Mouse (Mus musculus): ENCODE results near the gene Vsig10. TPM values are rescaled to one million over a fixed set of nuclear protein-coding genes. Genes with fewer than 3 reads are reported as not detected.
"Not testable (repeated sequence)": the region's sequence is repeated elsewhere in the genome, so short reads cannot be mapped to it uniquely, and the experiment has no call there.

Gene Vsig10
- total RNA-seq, 2 experiments from 2014 or later, result 1.4 to 3.3 TPM

DNA sequence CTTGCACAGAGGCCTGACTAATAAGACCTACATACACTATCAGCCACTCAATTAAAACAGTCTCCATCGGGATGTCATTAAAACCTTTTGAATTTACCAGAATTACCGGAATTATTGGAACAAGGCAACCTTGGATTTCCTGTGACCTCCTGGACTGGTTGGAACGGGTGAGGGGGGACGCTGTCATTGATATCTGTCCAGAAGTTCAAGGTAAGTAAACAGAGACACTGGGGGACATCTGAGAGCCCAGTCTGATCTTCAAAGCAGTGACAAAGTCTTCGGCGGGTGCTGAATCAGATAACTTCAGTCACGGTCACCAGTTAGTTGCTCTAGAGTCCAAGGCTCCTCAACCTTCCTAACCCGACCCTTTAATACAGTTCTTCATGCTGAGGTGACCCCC is 23.9 kb upstream of the Vsig10 start:
- DNase-seq (ENCODE audit: low spot score in 2 of 2), result no peak
- intact Hi-C loops (cut with DNase I), result no loop called here

DNA sequence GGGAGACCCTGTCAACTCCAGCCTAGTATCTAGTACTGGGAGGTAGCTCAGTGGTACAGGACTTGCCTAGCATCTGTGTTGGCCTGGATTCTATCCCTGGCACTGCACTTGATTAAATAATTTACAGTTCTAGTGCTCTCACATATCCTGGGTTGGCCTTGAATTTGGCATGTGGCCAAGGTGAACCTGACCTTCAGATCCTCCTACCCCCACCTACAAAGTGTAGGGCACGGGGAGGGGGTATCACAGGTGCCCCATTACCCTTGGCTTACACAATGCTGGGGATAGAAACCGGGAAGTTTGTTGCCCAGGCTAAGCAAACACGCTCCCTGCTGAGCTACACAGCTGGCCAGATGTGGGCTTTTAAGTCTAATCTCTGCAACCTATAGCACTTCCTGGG is 16.0 kb upstream of the Vsig10 start:
- intact Hi-C loops (cut with DNase I), result no loop called here

DNA sequence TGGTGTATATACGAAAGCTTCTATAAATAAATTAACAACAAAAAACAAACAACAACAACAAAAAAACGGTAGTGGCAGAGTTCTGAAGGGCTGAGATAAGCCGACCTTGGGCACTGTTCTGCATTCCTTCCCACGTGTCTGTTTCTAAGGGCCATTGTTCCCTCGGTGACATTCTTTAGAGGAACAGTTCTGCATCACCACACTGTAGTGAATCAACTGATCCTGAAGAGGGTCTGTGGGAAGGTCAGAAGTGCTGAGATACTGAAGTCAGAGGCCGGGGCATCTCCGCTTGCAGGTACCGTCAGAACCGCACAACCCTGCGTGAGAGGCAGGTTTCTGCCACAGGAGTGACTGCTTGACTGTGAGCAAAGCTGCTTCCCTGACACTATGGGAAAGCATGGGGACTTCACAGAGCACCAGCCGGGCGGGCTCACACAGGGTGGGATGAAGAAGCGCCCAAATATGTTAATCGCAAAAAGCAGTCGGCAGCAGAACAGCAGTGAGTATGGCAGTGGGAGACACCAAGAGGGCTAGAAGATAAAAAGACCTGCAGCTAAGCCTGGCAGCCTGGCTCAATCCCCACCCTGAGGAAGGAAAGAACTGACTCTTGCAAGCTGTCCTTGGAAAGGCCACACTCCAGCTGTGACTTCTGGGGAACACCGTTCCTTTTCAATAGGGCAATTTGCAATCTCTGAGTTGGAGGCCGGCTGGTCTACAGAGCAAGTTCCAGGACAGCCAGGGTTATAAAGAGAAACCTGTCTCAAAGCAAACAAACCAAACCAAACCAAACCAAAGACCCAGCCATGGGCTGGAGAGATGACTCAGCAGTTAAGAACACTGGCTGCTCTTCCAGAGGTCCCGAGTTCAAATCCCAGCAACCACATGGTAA is 14.9 kb upstream of the Vsig10 start:
- intact Hi-C loops (cut with DNase I), result no loop called here

More for the DNA sequence above, 16.0 kb upstream of the Vsig10 start:
- no peak for DNase-seq (ENCODE audit: low spot score in 2 of 2)

DNA sequence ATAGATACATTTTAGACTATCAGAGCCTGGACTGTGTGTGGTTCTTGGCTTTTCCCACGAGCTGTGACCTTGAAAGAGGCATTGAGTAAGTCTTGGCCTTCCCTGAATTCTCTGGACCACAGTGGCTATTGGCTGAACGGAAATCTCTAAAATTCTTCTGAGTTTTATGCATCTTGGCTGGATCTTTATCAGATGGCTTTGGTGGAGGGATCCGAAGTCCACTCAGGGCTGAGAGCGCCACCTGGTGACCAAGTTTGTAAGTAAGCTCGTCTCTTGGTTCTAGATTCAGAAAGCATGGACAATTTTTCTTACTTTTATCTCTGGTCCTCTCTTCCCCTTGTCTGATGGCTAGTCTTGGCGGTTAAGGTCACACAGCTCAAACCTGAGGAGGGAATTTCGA is 13.9 kb upstream of the Vsig10 start:
- intact Hi-C loops (cut with DNase I), result loop anchor here (5.0 kb wide), 4 partner anchors 82 to 188 kb away; partner anchors contain the start of genes Rfc5 and Suds3

More for the DNA sequence above, 14.9 kb upstream of the Vsig10 start:
- DNase-seq (ENCODE audit: low spot score in 2 of 2), result no peak

DNA sequence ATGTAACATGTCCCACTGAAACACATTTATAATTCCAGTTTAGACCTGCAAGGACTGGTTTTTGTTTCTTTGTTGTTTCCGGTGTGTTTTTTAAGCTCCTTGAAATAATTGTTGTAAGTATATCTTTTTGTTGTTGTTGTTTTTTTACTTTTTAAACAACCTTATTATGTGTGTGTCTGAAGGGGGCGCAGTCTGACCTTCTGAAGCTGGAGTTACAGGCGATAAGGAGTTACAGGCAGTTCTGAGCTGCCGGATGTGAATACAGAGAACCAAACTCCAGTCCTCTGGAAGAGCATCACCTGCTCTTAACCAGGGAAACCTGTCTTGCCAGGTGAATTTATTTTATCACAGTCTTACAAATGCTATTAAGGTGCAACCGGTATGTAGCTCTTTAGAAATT is 13.1 kb upstream of the Vsig10 start:
- intact Hi-C loops (cut with DNase I), result loop anchor here (5.0 kb wide), 4 partner anchors 82 to 188 kb away; partner anchors contain the start of genes Rfc5 and Suds3
- DNase-seq (ENCODE audit: low spot score in 2 of 2), result no peak

More for the DNA sequence above, 13.9 kb upstream of the Vsig10 start:
- peak; percentile 70 to 78 for DNase-seq (ENCODE audit: low spot score in 2 of 2)

DNA sequence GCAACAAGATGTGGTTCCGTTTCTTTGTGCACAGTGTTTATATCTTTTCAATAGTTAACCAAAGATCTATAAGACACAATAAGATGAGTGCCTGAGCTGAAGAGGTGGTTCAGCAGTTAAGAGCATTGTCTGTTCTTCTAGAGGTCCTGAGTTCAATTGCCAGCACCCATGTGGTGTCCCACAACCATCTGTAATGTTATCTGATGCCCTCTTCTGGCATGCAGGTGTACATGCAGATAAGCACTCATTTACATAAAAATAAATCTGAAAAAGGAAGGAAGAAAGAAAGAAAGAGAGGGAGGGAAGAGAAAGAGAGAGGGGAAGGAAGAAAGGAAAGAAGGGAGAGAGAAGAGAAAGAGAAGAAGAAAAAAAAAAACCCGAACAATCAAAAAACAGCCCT is 12.1 kb upstream of the Vsig10 start:
- no peak for DNase-seq (ENCODE audit: low spot score in 2 of 2)
- intact Hi-C loops (cut with DNase I), result loop anchor here (5.0 kb wide), 4 partner anchors 80 to 190 kb away; partner anchors contain the start of genes Rfc5 and Suds3

DNA sequence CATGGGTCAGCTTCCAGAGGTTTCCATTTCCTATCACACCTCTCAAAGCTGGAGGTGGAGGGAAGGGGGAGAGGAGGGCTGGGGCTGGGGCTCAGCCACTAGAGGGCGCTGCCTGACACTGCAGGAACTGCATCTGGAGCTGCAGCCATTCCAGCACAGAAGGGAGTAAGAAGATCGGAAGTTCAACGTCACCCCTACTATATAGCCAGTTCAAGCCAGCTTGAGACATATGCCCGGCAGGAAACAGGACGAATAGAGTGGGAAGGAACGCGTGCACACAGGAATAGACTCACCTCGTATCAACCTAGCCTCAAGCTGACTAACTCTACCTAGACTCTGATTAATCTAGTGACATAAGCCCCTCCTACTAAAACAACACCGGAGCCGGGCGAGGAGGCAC is 11.2 kb upstream of the Vsig10 start:
- intact Hi-C loops (cut with DNase I), result loop anchor here (5.0 kb wide), 4 partner anchors 80 to 190 kb away; partner anchors contain the start of genes Rfc5 and Suds3
- peak; percentile 41 to 43 for DNase-seq (ENCODE audit: low spot score in 2 of 2)

DNA sequence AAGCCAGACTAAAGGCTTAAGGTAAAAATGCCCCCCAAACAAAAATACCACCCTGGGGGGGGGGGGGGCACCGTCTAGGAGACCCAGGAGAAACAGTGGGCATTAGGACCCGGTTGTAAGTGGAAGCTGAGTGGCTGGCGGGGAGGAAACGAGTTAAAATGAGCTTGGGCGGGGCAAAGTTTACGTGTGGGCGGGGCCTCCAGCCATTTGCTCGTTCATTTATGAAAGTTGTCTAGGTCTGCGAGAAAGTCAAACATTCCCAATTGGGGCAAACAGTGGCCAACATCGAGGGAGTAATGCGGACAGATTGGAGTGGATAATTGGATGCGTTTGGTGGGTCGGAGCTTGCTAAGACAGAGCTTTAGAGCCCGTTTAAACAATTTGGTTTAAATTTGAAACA is 5.5 kb upstream of the Vsig10 start:
- intact Hi-C loops (cut with DNase I), result no loop called here
- no peak for DNase-seq (ENCODE audit: low spot score in 2 of 2)

DNA sequence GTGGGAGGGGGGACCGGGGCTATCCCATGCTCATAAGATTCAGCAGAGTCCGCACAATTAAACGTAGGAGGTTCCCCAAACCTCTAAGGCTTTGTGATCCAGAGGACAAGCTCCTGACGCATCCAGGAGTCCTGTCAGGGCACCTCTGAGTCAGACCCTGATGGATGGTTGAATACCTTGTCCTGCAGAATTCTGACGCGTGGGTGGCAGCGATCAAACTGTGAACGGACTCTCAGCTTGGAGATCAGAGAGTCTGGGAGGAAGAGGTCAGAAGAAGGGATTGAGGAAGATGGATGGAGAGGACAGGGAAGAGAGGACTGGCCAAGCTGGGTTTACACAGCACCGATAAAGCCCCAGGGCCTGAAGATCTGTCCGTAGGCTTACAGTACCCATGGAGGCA is 5.0 kb upstream of the Vsig10 start:
- DNase-seq (ENCODE audit: low spot score in 2 of 2), result no peak
- intact Hi-C loops (cut with DNase I), result no loop called here

DNA sequence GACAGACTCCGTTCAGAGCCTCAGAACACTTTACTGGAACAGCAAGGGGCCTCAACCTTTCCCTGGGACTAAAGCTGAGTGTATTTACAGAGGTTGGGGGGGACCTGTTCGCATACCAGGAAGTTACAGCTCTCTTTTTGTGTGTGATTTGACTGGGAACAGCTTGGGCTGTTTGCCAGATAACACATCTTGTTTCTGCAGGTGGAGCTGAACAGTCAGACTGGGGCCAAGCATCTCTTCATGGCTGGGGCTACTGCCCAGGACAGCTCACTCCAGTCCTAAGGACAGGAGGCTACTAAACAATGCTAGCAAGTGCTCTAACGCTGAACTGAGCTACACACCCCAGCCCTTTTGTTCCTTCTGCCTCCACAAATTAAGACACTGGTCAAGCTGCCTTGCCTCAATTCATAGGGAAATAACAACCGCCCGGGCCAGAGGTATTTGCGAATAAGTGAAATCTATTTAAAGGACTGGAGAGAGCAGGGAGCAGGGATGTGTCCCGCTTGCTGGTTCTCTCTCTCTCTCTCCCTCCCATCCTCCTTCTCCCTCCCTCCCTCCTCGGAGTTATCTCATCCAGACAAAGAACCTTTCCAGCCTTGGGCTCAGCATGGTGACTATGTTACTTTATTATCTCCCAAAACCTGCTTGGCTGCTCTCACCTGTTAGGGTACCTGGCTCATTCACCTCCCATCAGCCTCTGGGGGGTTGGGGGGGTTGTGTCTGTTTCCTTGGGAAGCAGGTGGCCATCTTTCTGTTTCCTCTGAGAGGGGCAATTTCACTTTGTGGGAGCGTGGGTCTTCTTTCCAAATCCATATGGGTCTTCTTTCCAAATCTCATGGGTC is 4.1 kb upstream of the Vsig10 start:
- DNase-seq (ENCODE audit: low spot score in 2 of 2), result no peak
- intact Hi-C loops (cut with DNase I), result no loop called here

DNA sequence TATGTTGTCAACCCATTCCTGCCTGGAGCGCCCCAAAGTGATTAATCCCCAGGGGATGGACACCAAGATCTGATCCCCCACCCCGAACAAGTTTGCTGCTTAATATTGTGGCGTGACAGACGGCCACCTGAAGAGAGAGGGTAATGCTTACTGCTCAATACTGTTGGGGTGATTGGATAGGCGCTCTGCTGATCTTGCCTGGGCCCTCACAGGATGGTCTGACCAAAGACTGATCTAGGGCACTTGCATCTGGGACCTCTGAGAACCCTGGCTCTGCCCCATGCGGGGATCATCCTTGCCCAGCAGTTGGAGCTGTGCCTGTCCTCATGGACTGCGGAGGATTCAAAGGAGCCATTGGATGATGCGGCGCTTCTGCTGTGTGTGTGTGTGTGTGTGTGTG is 4.9 kb downstream of the Vsig10 start:
- intact Hi-C loops (cut with DNase I), result no loop called here
- no peak for DNase-seq (ENCODE audit: low spot score in 2 of 2)

DNA sequence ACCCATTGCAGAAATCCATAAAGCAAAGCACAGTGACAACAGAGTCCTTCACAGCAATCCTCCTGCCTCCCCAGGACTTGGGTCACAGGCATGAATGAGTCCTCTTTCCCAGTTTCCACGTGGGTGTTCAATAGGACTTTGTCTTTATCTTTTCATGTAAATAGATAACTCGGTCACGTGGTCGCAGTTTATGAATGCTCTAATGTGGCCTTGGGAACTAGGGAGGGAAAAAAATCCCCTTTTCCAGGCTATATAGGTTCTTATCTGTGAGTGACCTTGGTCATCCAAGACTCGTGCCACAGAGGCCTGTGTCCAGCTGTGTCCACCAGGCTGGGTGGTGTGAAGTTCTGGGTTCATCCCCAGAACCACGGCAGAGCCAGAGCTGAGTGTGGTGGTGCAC is 7.5 kb downstream of the Vsig10 start:
- intact Hi-C loops (cut with DNase I), result no loop called here
- DNase-seq (ENCODE audit: low spot score in 2 of 2), result no peak

DNA sequence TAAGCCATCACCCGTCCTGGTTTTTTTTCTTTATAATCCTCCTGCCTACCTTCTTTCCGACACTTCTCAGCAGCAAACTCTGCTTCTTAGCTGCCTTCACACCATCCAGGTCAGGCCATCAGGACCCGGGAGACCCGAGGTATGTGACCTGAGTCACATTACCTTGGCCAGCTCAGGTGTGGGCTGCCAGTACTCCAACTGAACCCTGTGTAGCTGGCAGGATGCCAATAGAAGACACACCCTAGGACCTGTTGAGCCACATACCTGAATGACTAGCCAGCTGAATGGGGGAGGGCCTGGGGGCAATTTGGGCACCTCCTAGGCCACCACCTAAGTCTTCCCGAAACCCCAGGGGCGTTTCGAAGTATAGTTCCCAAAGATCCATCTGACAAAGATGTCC is 11.6 kb downstream of the Vsig10 start:
- intact Hi-C loops (cut with DNase I), result no loop called here
- DNase-seq (ENCODE audit: low spot score in 2 of 2), result no peak

DNA sequence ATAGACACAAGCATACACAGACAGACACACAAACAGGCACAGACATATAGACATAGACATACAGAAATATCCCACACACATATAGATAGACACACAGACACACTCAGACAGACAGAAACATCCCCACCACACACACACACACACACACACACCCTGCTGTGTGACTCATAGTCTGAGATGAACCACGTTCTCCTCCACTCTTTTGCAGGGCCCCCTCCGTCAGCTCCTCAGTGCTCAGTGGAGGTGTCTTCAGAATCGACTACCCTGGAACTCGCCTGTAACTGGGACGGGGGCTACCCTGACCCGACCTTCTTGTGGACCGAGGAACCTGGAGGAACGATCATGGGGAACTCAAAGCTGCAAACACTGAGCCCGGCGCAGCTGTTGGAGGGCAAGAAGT is 19.1 kb downstream of the Vsig10 start:
- no peak for DNase-seq (ENCODE audit: low spot score in 2 of 2)
- intact Hi-C loops (cut with DNase I), result no loop called here

DNA sequence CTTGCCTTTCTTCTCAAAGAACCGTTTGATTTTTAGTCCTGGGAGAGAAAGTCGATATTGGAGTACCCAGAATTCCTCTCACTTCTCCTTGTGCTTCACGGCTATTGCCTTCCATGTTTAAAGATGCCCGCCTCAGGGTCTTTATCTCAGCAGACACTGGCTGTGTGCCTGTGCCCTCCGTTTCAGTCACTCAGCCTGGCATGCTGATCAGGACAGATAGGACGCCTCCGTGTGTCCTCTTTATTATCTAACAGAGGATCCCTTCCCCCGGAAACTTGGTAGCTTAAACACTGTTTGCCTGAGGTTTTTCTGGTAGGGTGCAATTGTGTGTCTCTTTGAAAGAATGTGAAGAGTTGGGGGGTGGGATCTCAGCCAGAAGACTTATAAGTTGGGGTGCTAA is 19.6 kb downstream of the Vsig10 start:
- intact Hi-C loops (cut with DNase I), result no loop called here
- no peak for DNase-seq (ENCODE audit: low spot score in 2 of 2)

DNA sequence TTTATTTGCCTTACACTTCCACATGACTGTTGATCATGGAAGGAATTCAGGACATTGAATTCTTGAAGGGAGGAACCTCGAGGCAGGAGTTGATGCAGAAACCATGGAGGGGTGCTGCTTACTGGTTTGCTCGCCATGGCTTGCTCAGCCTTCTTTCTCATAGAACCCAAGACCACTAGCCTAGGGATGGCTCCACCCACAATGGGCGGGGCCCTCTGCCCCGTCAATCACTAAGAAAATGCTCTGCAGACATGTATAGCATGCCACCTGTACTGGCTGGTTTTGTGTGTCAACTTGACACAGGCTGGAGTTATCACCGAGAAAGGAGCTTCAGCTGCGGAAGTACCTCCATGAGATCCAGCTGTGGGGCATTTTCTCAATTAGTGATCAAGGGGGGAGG is 21.2 kb downstream of the Vsig10 start:
- DNase-seq (ENCODE audit: low spot score in 2 of 2), result no peak
- intact Hi-C loops (cut with DNase I), result no loop called here

DNA sequence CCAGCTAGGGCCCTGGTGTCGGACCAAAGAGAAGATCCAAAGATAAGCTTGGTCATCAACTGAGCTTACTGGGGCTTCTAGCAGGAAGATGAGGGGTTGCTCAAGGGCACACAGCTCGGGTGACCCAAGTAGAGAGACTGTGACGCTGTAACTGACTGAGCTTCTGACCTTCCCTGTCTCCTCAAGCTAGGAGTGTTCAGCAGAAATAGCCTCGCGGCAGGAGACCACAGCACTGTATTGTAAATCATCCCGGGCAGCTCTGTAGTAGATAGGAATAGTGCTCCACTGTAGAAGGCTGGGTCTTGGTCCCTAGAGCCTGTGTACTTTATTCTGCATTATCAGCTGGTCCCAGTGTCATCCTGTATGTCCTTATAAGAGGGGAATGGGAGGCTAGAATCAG is 23.0 kb downstream of the Vsig10 start:
- intact Hi-C loops (cut with DNase I), result no loop called here
- no peak for DNase-seq (ENCODE audit: low spot score in 2 of 2)

DNA sequence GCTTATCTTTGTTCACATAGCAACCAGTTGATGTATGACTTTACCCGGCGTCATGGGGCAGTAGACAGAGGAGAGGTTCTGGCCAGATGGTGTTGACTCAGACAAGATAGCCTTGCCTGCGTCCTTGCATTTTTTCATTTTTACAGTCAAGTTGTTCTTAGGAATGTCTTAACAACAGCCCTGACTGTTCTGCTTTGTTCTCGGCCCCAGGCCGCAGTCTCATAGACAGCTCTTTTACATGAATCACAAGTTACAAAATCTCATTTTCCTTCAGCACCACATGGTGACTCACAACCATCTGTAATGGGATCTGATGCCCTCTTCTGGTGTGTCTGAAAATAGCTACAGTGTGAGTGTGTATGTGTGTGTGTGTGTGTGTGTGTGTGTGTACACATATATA is 25.6 kb downstream of the Vsig10 start:
- intact Hi-C loops (cut with DNase I), result not testable (repeated sequence)
- peak in 1 of 2 experiments; percentile 38 for DNase-seq (ENCODE audit: low spot score in 2 of 2)

DNA sequence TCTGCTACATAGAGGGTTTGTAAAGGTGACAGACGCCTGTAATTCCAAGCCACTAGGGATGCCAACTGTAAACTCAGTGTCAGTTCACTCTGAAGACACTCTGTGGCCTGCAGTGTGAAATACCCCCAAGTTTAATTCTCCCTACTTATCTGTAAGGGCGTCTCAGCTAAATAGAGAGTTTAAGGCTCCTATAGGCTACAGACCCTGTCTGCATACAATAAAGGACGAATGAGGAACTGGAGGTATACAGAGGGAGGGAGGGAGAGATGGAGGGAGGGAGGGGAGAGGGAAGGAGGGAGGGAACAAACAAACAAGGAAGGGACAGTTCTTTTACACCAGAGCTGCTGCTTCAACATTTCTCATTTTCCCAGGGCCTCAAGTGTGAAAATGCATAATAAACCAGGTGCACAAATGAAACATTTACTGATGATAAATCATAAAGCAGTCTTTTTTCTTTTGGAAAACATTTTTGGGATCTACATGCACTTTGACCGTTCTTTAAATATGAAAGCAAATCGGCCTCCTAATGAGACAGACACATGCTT is 26.6 kb downstream of the Vsig10 start:
- intact Hi-C loops (cut with DNase I), result no loop called here
- no peak for DNase-seq (ENCODE audit: low spot score in 2 of 2)

DNA sequence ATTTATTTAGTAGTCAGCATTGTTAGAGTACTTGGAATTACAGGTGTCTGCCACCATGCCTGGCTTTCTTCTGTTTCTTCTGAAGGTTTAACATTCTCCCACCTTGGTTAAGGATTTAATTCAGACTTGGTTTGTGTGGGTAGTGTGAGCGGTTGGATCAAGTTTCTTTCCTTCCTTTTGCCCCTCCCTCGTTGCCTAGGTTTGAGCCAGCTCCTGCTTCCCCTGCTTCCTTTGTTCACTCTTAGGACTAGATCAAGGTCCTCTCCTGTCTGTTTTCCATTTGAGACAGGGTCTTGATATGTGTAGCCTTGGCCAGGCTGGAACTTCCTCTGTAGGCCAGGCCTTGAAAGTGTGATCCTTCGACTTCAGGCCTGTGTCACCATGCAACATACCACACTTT is 27.4 kb downstream of the Vsig10 start:
- DNase-seq (ENCODE audit: low spot score in 2 of 2), result no peak
- intact Hi-C loops (cut with DNase I), result no loop called here

Data from left cerebral cortex, postnatal 25 days (tissue).